27 mouse cellular contexts compared by ENCODE assay signal in the genomic region with DNA sequence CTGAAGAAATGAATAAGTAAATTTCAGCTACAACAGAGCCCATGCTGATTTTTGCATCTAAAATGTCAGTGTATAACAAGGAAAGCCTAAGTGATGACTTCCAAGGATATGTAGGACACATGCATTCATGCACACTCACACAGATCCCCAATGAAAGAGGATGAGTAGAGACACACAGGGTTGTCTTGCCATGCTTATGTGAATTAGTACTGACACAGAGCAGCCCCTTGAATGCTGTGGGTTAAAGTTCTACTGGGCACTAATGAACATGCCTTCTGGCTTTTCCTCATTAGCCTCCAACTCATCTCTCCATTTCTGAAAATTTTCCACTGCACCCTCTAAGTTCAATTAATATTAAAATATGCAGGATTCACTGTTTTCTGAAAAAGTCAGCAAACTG.
"Had no signal": no experiment of that assay in that cellular context is flagged by ENCODE, and none has a peak within 500 bp of the region (broad histone marks: within the 10 kb centered on the region; RNA-seq: fewer than 3 reads in every experiment).

No protein-coding gene starts in this region.

- DNase-seq: gastrocnemius, adult 2 months; gastrocnemius, postnatal 10 days; gastrocnemius, postnatal 25 days; heart, adult 18-20 months; heart, postnatal 10 days; heart, postnatal 4 days; kidney, adult 18-20 months; kidney, adult 8-10 months; kidney, postnatal 10 days; kidney, postnatal 25 days; kidney, postnatal 4 days; layer of hippocampus, adult 9-11 months; layer of hippocampus, postnatal 36 days; liver had no signal

- ATAC-seq: hindbrain, embryonic 16.5 days; inflammation-experienced regulatory T-cells, adult 6 months; intestine, embryonic 15.5 days; intestine, postnatal 0 days had no signal

- H3K4me2 ChIP-seq: heart, embryonic 12.5 days; hindbrain, embryonic 12.5 days; hindbrain, embryonic 14.5 days; intestine, embryonic 15.5 days; limb, embryonic 12.5 days; liver, embryonic 11.5 days had no signal

- H3K9me3 ChIP-seq: heart, embryonic 10.5 days; heart, embryonic 12.5 days; hindbrain, embryonic 10.5 days; intestine, embryonic 15.5 days; limb, embryonic 10.5 days; limb, embryonic 12.5 days had no signal

- H3K27me3 ChIP-seq: heart, embryonic 12.5 days; hindbrain, embryonic 12.5 days; intestine, embryonic 15.5 days; limb, embryonic 12.5 days had no signal

- H3K4me1 ChIP-seq: heart, embryonic 10.5 days; heart, embryonic 12.5 days; hindbrain, embryonic 10.5 days; hindbrain, embryonic 12.5 days; intestine, embryonic 15.5 days; limb, embryonic 10.5 days; limb, embryonic 12.5 days had no signal

- H3K36me3 ChIP-seq: heart, embryonic 10.5 days; heart, embryonic 12.5 days; hindbrain, embryonic 10.5 days; hindbrain, embryonic 12.5 days; intestine, embryonic 15.5 days; limb, embryonic 10.5 days; limb, embryonic 12.5 days had no signal

- H3K4me3 ChIP-seq: gastrocnemius, adult 2 months; heart, embryonic 10.5 days; heart, embryonic 12.5 days; hindbrain, embryonic 10.5 days; hindbrain, embryonic 12.5 days; intestine, embryonic 15.5 days; layer of hippocampus, adult 2 months; limb, embryonic 10.5 days; limb, embryonic 12.5 days had no signal

- H3K27ac ChIP-seq: gastrocnemius, adult 2 months; heart, embryonic 10.5 days; hindbrain, embryonic 10.5 days; hindbrain, embryonic 12.5 days; hindbrain, embryonic 14.5 days; intestine, embryonic 15.5 days; layer of hippocampus, adult 2 months; limb, embryonic 10.5 days; limb, embryonic 12.5 days had no signal

- H3K9ac ChIP-seq: heart, embryonic 12.5 days; hindbrain, embryonic 12.5 days; hindbrain, embryonic 14.5 days; intestine, embryonic 15.5 days; limb, embryonic 12.5 days had no signal
